Mouse (Mus musculus): ENCODE measurements around the gene Vmn1r50. TPM values are rescaled to one million over a fixed set of nuclear protein-coding genes. Genes with fewer than 3 reads are reported as not detected.

Gene Vmn1r50
- polyA plus RNA-seq (2015; fragmentation: Nextera tagmentation; extraction: Ambion mirVana): not detected in 2 replicates

DNA sequence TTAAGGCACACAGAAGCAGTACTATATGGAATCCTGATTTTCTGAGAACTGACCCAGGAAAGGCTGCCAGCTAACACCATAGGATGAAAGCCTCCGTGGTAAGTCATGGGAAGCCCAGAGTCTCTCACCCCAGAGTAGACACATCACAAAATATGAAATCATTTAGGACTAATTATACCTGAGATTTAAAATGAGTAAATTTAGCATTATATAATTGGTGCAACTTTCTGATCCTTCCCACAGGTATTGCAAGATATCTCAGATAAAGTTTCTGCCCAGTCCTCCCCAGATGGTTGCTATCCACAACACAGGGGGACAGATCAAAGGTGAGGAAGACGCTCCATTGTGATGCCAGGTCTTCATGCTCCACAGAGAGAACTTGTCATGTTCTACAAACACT is at the start of gene Vmn1r50:
Gene Vmn1r50 (plus strand): TSS at position 301 of the 400 bp plus-strand sequence.

DNA sequence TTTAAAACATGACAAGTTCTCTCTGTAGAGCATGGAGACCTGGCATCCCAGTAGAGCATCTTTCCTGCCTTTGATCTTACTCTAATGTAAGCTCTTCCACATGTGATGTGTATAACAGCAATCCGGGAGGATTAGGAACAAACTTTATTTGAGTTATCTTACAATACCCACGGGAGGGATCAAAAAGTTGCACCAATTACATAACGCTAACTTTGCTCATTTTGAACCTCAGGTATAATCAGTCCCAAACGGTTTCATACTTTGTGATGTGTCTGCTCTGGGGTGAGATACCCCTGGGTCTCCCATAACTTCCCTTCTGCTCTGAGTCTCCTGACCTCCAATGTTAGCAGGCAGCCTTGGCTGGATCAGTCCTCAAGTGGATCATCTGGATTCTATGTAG is 22.8 kb upstream of the Vmn1r50 start, which contains the start of gene Vmn1r49:
Gene Vmn1r49 (minus strand): TSS at position 101 of the 400 bp plus-strand sequence.

DNA sequence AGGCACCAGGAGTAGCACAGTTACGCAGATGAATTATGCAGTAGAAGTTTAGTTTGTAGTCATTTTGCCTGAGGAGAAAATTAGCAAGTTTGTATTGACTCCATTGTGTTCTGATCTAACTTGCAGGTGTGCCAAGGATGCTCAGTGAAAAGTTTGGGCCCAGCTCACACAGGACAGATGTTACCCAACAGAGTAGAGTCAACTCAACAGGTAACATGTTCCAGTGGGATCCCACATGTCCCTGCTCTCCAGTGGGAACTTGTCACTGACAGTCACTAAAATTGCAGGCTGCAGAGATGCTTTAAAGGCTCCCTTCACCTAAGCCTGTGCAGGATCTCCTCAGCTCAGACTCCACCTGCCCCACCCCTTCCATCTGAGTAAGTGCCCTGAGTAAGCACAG is 21.1 kb downstream of the Vmn1r50 start, which contains the start of gene Vmn1r51:
Gene Vmn1r51 (plus strand): TSS at position 301 of the 400 bp plus-strand sequence.

Other genes with a start within 250 kb of the Vmn1r50 start
- not detected in 2 replicates for gene Vmn1r42, start 225.0 kb upstream of the Vmn1r50 start, polyA plus RNA-seq (2015; fragmentation: Nextera tagmentation; extraction: Ambion mirVana)
- not detected in 2 replicates for gene Vmn1r43, start 225.0 kb upstream of the Vmn1r50 start, polyA plus RNA-seq (2015; fragmentation: Nextera tagmentation; extraction: Ambion mirVana)
- gene Vmn1r44, start 217.8 kb upstream of the Vmn1r50 start, polyA plus RNA-seq (2015; fragmentation: Nextera tagmentation; extraction: Ambion mirVana): not detected in 2 replicates
- gene Vmn1r45, start 160.8 kb upstream of the Vmn1r50 start, polyA plus RNA-seq (2015; fragmentation: Nextera tagmentation; extraction: Ambion mirVana): not detected in 2 replicates
- gene Vmn1r46, start 132.1 kb upstream of the Vmn1r50 start, polyA plus RNA-seq (2015; fragmentation: Nextera tagmentation; extraction: Ambion mirVana): not detected in 2 replicates
- not detected in 2 replicates for gene Vmn1r47, start 85.3 kb upstream of the Vmn1r50 start, polyA plus RNA-seq (2015; fragmentation: Nextera tagmentation; extraction: Ambion mirVana)
- not detected in 2 replicates for gene Vmn1r48, start 64.6 kb upstream of the Vmn1r50 start, polyA plus RNA-seq (2015; fragmentation: Nextera tagmentation; extraction: Ambion mirVana)
- not detected in 2 replicates for gene Vmn1r49, start 22.9 kb upstream of the Vmn1r50 start, polyA plus RNA-seq (2015; fragmentation: Nextera tagmentation; extraction: Ambion mirVana)
- gene Vmn1r51, start 21.2 kb downstream of the Vmn1r50 start, polyA plus RNA-seq (2015; fragmentation: Nextera tagmentation; extraction: Ambion mirVana): 0.05 TPM in 1 of 2 replicates, not detected in the other
- not detected in 2 replicates for gene Vmn1r52, start 73.4 kb downstream of the Vmn1r50 start, polyA plus RNA-seq (2015; fragmentation: Nextera tagmentation; extraction: Ambion mirVana)
- gene V1ra8, start 101.4 kb downstream of the Vmn1r50 start, polyA plus RNA-seq (2015; fragmentation: Nextera tagmentation; extraction: Ambion mirVana): not detected in 2 replicates
- gene Vmn1r53, start 123.0 kb downstream of the Vmn1r50 start, polyA plus RNA-seq (2015; fragmentation: Nextera tagmentation; extraction: Ambion mirVana): not detected in 2 replicates
- gene Vmn1r54, start 144.9 kb downstream of the Vmn1r50 start, polyA plus RNA-seq (2015; fragmentation: Nextera tagmentation; extraction: Ambion mirVana): not detected in 2 replicates
- not detected in 2 replicates for gene BC048671, start 199.8 kb downstream of the Vmn1r50 start, polyA plus RNA-seq (2015; fragmentation: Nextera tagmentation; extraction: Ambion mirVana)
- gene Chst13, start 223.8 kb downstream of the Vmn1r50 start, polyA plus RNA-seq (2015; fragmentation: Nextera tagmentation; extraction: Ambion mirVana): 0.07 TPM in 1 of 2 replicates, not detected in the other
- gene Uroc1, start 231.9 kb downstream of the Vmn1r50 start, polyA plus RNA-seq (2015; fragmentation: Nextera tagmentation; extraction: Ambion mirVana): 0.15 and 0.33 TPM in 2 replicates

Data from urinary bladder, postnatal 0 days (tissue).